Mouse (Mus musculus) left cerebral cortex, adult 2 months (tissue): ENCODE measurements around the gene Sipa1l2. TPM values are rescaled to one million over a fixed set of nuclear protein-coding genes. Genes with fewer than 3 reads are reported as not detected.

ENCODE experiments used
- DNase-seq, 2 experiments: peaks; one replicate each; pipeline ENCODE4 v3.0.0; 2021 to 2022; ENCODE audit warnings: low spot score in 2 of 2, mixed read lengths in 1 of 2; ENCODE audit errors: extremely low spot score in 1 of 2
- H3K27ac ChIP-seq: fragments of 200-600 bp; 2 replicates; pipeline ENCODE4 v1.8.1; 2022
- H3K4me3 ChIP-seq: fragments of 200-600 bp; 2 replicates; pipeline ENCODE4 v1.8.1; 2022
- CTCF ChIP-seq: fragments of 200-600 bp; IDR thresholded peaks from 2 replicates; pipeline ENCODE4 v1.8.1; 2022; ENCODE audit warnings: antibody characterized with exemption, mild to moderate bottlenecking, moderate library complexity
- intact Hi-C: fragments of 180-260 bp; cut with DNase I; formaldehyde crosslinking; loops from one replicate; pipeline ENCODE4 v1.15.1; 2025
- total RNA-seq, 2 experiments: library from RNA; stranded (reverse); gene quantifications; 2 replicates each; pipeline ENCODE4 v1.2.3; 2021

The Sipa1l2 gene
- total RNA-seq, 2 experiments from 2014 or later = 44.1 to 47.9 TPM

DNA sequence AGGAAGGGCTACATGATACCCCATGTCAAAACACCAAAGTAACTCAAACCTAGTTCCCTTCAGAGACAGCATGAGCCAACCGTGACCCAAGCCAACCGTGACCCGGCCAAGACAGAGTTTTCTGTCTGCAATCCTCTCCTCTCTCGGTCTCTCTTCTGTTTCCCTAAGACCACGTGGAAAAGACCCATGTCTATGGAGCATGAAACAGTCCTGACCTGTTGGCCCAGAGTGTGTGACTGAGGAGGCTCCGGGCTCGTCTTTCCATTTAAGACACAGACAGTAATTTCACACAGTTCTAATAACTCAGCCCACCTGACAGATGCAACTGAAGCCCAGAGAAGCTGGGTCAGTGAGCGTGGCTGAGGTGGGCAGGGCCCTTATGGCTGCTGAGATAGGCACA lies 65.8 kb downstream of the Sipa1l2 start:
- intact Hi-C loops = loop anchor here (2.0 to 5.0 kb wide), 2 partner anchors 53 to 65 kb away; partner anchors contain the start of gene Sipa1l2
- no peak for DNase-seq
- Histone ChIP-seq H3K27ac (no peak overlapping the region), H3K4me3 (no peak overlapping the region)
- TF ChIP-seq CTCF = no peak

DNA sequence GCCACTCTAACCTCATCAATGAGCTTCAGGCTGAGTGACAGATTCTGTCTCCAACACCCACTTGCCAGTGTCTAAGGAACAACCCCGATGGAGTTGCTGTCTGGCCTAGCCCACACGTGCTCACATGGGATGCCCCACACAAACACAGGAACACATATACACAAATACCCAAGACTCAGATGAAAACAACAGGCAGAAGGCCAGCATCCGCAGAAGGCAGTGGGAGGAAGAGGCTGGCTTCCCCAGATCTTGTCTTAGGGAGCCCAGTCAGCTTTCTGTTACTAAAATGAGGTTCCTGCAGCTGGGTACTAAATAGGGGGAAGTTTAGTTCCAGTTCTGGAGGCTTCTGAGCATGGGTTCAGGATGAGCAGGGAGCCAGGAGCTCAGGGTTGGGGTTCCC lies 66.8 kb downstream of the Sipa1l2 start:
- intact Hi-C loops = loop anchor here (2.0 to 5.0 kb wide), 2 partner anchors 54 to 66 kb away; partner anchors contain the start of gene Sipa1l2
- H3K27ac ChIP-seq = no peak overlapping the region

DNA sequence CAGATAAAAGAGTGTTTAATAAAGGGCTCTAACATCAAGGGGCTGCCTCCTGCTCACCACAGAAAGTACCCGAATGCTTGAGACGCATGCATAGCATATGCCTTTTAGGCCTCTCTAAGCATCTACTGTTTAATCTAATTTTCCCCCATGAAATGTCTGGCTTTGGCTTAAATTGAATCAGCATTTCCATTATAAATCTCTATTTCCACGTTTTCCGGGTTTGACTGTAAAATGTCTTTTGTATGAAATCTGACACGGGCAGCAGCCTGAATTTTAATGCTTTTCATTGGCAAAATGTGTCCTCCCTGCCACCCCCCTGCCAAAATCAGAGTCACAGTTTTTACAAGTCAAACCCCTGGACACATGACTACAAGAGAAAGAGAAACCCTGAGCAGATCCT lies 69.6 kb downstream of the Sipa1l2 start:
- TF ChIP-seq CTCF = no peak
- intact Hi-C loops = loop anchor here (5.0 kb wide), 1 partner anchor 57 kb away; no protein-coding TSS in a partner anchor
- DNase-seq = no peak
- no peak overlapping the region for H3K4me3 ChIP-seq
- no peak overlapping the region for H3K27ac ChIP-seq

More for the DNA sequence above, 66.8 kb downstream of the Sipa1l2 start:
- H3K4me3 ChIP-seq = no peak overlapping the region
- TF ChIP-seq CTCF = no peak
- DNase-seq = peak; percentile 37 to 58

DNA sequence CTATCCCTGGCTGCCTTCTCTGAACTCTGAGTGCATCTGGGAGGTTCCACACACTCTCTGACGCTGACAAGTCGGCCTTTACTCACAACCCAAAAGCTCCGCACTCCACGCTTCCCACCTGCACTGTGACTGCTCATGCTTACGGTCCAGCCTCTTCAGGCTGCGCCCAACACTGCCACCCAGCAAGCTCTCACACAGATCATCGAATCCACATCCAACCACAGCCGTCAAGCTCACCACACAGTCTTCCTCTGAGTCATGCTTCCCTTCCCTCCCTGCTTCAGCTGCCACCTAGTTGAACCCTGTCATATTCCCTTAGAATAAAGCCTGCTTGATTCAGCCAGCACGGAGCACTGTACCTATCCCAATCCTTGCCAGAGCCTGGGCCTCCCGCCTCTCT lies 71.1 kb downstream of the Sipa1l2 start:
- intact Hi-C loops = no loop called here
- no peak for DNase-seq
- H3K4me3 ChIP-seq = no peak overlapping the region
- no peak overlapping the region for H3K27ac ChIP-seq
- TF ChIP-seq CTCF = no peak

DNA sequence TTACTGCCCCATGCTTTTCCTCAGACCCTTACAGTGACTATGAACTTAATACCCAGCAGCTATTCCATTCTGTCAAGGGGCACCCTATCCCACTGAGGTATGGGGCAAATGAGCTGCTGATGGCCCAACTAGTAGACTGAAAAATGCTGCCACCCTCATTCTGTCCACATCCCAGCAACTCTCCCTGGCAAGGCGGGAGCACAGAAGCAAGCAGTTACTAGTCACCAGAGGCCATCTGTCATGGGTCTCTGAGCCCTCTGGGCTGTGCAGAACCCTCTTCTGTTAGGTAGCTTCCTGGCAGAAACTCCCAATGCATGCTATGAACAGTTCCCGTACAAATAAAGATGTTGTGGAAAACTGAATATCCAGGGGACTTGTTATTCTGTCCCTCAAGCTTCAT lies 74.1 kb downstream of the Sipa1l2 start:
- DNase-seq = no peak
- Histone ChIP-seq H3K4me3 (no peak overlapping the region), H3K27ac (no peak overlapping the region)
- intact Hi-C loops = no loop called here
- TF ChIP-seq CTCF = no peak

GRCm38 (mm10) chr8:125493254-125493815 lies 76.3 kb downstream of the Sipa1l2 start:
- H3K27ac ChIP-seq = peak overlapping the region; percentile 71
- no peak overlapping the region for H3K4me3 ChIP-seq
- TF ChIP-seq CTCF = no peak
- intact Hi-C loops = no loop called here
- DNase-seq = no peak

GRCm38 (mm10) chr8:125492416-125492815 lies 77.2 kb downstream of the Sipa1l2 start:
- no peak for TF ChIP-seq CTCF
- DNase-seq = no peak
- intact Hi-C loops = no loop called here
- Histone ChIP-seq H3K27ac (peak overlapping the region; percentile 71), H3K4me3 (no peak overlapping the region)

GRCm38 (mm10) chr8:125488747-125489146 lies 80.9 kb downstream of the Sipa1l2 start:
- no peak overlapping the region for H3K27ac ChIP-seq
- H3K4me3 ChIP-seq = no peak overlapping the region
- TF ChIP-seq CTCF = no peak
- no peak for DNase-seq
- intact Hi-C loops = no loop called here

DNA sequence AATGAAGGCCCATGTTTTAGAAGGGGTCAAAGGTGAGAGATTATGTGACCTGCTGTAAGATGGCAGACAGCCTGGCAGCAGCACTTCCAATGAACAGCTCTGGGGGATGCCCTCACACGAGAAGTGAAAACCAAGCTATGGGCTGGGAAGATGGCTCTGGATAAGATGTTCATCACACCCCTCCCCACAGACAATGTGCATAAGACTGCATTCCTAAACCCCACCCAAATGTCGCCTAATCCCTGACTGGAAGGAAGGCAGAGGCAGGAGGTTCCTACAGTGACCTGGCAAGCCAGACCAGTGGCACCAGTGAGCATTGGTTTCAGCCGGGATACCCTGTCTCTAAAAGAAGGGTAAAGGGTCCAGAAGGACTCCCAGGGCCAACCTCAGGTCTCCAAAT lies 83.9 kb downstream of the Sipa1l2 start:
- no peak overlapping the region for H3K27ac ChIP-seq

DNA sequence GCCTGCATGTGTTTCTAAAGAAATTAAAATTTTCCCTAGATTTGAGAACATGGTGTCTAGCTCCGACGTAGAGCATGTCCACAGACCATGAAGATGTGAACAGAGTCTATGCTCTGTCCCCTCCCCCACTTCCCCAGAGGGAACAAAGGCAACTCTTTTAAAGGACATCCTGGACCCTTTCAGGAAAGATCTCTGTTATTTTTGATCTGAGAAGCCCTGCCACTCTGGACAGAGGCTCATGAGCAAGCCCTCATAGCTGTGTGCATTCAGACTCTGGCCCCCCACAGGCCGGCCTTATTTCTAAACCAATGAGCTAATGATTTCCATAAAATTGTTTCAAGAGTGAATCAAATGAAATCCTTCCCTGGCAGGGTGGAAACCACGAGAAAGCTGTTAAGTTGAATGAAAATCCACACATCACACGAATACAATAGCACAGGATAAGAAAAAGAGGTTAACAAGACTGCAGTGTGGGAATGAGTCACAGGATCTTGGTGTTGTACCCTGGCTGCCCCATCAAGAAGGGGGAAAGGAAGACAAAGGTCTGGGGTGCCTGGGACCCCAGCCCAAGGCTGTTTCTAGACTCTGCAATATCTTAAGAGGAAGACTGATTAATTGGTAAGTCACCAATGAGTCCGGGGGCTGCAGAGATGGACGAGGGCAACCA lies 84.9 kb downstream of the Sipa1l2 start:
- DNase-seq = no peak
- Histone ChIP-seq H3K27ac (no peak overlapping the region), H3K4me3 (no peak overlapping the region)
- no peak for TF ChIP-seq CTCF
- intact Hi-C loops = no loop called here

More for the DNA sequence above, 83.9 kb downstream of the Sipa1l2 start:
- H3K4me3 ChIP-seq = no peak overlapping the region
- TF ChIP-seq CTCF = no peak
- no peak for DNase-seq
- intact Hi-C loops = no loop called here

DNA sequence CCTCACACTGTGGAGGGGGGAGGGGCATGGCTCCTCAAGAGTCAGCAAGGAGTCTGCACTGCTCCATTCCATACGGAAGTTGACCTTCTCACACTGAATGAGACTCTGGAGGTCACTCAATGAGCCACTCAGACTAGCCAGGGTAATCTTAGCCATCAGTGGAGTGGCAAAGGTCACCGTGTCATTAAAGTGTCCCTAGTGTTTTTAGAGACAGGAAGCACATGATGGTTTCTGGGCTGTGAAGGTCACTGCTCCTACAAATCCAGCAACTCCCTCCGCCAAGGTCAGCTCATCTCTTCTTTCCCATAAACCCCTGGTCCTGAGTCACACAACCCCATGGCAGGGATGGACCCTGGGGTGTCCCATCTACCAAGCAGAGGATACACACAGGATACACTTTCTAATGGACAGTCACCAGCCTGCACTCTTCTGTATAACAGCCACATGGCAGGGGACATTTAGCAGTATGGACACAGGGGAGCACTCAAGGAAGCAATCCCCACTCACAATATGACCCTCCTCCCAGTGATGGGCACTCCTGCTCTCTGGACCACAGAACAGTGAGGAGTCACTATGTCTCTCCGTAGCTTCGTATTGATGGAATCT lies 87.0 kb downstream of the Sipa1l2 start:
- Histone ChIP-seq H3K27ac (no peak overlapping the region), H3K4me3 (no peak overlapping the region)
- no peak for DNase-seq
- intact Hi-C loops = no loop called here
- no peak for TF ChIP-seq CTCF

DNA sequence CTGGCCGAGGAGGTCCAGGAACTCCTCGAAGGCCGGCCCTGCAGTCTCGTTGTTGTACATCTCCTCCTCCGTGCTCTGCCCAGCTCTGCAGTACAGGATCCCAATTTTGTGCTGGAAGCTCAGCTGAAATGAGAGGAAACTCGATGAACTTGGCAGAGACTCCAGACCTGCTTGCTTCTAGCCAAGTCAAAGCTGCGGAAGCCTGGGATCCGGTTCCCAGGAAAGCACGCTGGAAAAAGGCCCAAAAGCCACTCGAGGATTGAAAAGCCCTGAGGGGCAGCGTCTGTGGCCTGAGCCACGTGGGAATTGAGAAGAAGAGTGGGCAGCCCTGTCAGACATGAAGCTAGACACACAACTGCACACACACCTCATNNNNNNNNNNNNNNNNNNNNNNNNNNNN lies 94.7 kb downstream of the Sipa1l2 start:
- DNase-seq = peak in 1 of 2 experiments; percentile 45
- no peak for TF ChIP-seq CTCF
- Histone ChIP-seq H3K4me3 (no peak overlapping the region), H3K27ac (no peak overlapping the region)
- intact Hi-C loops = no loop called here

GRCm38 (mm10) chr8:125471374-125471773 lies 98.2 kb downstream of the Sipa1l2 start:
- intact Hi-C loops = no loop called here
- Histone ChIP-seq H3K4me3 (no peak overlapping the region), H3K27ac (no peak overlapping the region)
- DNase-seq = no peak
- no peak for TF ChIP-seq CTCF
